Mouse (Mus musculus) left cerebral cortex, postnatal 14 days (tissue): ENCODE results near the gene Miox. TPM values are rescaled to one million over a fixed set of nuclear protein-coding genes. Genes with fewer than 3 reads are reported as not detected.

Source experiments
- DNase-seq, 2 experiments: peaks; one replicate each; pipeline ENCODE4 v3.0.0; 2021 to 2022; ENCODE audit warnings: low spot score in 2 of 2, mixed read lengths in 1 of 2
- intact Hi-C: fragments of 180-260 bp; cut with DNase I; formaldehyde crosslinking; loops from one replicate; pipeline ENCODE4 v1.15.1; 2025
- long read RNA-seq, 2 experiments: library from polyadenylated mRNA; stranded (forward); transcript quantifications; one replicate each; pipeline ENCODE4 v2.0.0; 2021
- total RNA-seq, 2 experiments: library from RNA; stranded (reverse); gene quantifications; 2 replicates each; pipeline ENCODE4 v1.2.3; 2021

The Miox gene
- total RNA-seq = not detected
- long read RNA-seq, experiment 1 = 0 reads
- long read RNA-seq, experiment 2 = 0 reads

- no peak for DNase-seq
Measured at GRCm38 (mm10) chr15:89334271-89334670, at the start of gene Miox. TSS of gene Miox (plus strand) at chr15:89334398.

DNA sequence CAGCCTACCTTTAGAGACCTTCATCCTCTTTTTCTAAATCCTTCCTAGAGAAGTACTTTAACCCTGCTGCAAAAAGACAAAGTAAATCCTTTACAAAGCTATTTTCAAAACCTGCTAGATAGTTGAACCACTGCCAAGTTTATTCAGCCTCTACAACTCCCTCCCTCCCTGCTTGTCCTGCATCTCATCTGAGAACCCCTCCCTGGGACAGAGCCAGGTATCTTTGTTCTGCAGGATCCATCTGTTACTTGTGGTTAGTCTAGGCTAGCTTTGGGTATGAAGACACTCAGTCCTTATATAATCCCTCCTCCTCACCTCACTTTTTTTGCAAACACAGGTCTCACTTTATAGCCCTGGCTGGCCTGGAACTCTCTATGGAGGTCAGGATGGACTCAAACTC, 49.2 kb upstream of the Miox start:
- DNase-seq = peak in 1 of 2 experiments; percentile 72
- intact Hi-C loops = no loop called here

More at GRCm38 (mm10) chr15:89334271-89334670, at the start of gene Miox:
- intact Hi-C loops = no loop called here

DNA sequence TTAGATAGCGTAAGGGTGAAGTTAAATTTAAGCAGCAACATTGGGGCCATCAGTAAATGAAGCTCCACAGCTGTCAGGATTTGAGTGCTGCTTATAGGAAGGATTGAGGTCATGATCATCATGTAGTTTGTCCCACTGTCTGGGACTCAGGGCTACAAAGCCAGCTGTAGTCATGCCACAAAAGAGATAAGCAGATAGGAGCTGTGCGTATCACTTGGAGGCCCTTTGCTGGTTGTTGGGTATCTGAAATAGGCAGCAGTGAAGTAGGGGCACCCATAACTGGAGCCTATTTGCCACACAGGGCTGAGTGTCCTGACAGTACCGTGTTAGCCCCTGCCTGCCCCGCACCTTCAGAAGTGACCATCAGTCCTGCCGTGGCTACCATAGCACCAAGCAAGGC, 48.7 kb upstream of the Miox start:
- intact Hi-C loops = no loop called here
- DNase-seq = no peak

GRCm38 (mm10) chr15:89286114-89286513, 48.1 kb upstream of the Miox start:
- no peak for DNase-seq
- intact Hi-C loops = no loop called here

DNA sequence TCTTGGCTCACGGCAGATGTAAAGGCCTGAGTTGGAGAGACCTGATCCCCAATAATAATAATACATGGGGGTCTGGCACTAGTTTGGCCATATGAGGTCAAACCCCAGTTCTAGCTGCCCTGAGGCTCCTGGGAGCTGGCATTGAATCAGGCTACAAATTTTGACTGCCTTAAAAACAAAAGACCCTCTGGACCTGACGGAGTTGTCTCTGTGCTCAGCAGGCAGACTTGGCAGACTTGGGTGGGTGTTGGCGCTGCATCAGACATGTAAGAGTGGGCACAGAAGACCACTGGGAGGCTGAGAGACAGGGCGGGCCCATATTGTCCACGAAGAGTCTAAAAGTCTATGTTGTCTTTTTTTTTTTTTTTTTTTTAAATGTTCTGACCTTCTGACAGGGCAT, 47.6 kb upstream of the Miox start:
- intact Hi-C loops = no loop called here

DNA sequence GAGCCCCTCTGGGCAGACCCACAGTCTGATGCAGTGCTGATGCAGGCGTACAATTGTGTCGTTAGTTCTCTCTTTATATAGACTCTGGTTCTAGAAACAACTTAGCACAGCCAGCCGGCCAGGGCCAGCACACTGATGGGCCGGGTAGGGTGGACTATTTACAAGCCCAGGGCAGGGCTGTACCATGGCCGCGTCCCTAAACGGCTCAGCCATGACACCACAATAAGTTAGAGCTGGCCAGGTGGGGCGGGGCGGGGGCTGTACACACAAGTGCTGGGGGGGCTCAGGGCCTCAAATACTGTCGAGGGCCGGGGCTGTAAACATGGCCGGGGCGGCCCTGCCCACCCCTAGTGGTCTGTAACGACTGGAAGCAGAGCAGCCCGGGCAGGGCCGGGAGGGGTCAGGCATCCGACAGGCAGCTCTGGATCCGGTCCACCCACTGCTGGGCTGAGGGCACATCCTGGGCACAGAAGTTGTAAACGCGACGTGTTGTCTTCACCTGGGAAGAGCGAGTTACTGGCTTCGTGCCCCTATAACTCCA, 45.9 kb upstream of the Miox start:
- intact Hi-C loops = no loop called here
- no peak for DNase-seq

More for the DNA sequence above, 47.6 kb upstream of the Miox start:
- DNase-seq = no peak

GRCm38 (mm10) chr15:89289455-89289854, 44.7 kb upstream of the Miox start:
- intact Hi-C loops = no loop called here

DNA sequence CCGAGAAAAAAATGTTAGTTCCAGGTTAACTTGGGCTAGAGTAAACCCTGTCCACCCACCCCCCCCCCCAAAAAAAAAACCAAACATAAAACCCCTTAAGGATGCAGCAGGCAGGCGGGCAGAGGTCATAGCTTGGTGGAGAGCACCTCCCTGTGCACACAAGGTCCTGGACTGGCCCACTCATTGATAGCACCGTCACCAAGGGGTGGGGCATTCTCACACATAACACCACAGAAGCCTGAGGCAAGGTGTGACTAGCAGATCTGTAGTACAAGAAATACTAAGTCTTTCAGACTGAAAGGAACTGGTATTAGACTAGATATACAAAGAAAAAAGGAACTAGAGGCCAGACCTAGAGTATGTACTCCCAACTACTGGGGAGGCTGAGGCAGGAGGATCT, 42.7 kb upstream of the Miox start:
- intact Hi-C loops = no loop called here
- no peak for DNase-seq

More at GRCm38 (mm10) chr15:89289455-89289854, 44.7 kb upstream of the Miox start:
- DNase-seq = no peak

- no peak for DNase-seq
- intact Hi-C loops = no loop called here
Measured at GRCm38 (mm10) chr15:89292795-89293194, 41.4 kb upstream of the Miox start.

- intact Hi-C loops = no loop called here
- no peak for DNase-seq
Measured at GRCm38 (mm10) chr15:89293778-89294177, 40.4 kb upstream of the Miox start.

- DNase-seq = no peak
- intact Hi-C loops = no loop called here
Measured at GRCm38 (mm10) chr15:89295580-89296165, 38.5 kb upstream of the Miox start.

DNA sequence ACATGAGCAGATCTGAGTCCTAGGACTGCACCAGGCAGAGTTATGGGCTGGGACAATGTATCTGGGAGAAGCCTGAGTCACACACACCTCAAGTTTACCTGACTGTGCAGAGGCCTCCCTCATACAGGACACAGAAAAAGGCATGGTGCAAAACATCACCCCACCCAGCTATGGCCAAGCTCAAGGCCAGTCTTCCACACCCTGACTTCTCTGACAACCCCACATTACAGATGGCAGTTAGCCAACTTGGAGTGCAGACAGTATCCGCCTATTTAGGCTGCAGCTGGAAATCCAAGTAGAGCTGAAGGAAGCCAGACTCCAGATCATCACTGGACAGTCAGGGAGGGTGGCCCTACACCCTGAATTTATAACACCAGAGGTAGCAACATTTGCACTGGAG, 37.7 kb upstream of the Miox start:
- no peak for DNase-seq
- intact Hi-C loops = no loop called here

DNA sequence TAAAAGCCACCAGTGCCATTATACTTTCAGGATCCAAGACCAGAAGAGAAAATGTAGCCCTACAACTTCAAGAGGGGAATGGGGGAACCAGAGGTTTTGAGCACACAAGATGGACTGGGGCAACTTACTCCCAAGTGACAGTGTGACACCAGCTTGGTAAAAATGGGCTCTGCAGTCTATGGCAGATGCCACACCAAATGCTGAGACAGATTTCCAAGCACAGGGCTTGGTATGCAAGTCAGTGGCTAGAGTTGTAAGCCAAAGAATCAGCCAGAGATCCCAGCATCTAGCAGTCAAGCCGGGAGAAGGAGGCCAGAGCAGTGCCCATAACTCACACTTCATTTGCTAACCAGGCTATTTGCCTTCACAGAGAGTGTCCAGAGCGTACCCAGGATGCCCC, 36.5 kb upstream of the Miox start:
- no peak for DNase-seq
- intact Hi-C loops = no loop called here

DNA sequence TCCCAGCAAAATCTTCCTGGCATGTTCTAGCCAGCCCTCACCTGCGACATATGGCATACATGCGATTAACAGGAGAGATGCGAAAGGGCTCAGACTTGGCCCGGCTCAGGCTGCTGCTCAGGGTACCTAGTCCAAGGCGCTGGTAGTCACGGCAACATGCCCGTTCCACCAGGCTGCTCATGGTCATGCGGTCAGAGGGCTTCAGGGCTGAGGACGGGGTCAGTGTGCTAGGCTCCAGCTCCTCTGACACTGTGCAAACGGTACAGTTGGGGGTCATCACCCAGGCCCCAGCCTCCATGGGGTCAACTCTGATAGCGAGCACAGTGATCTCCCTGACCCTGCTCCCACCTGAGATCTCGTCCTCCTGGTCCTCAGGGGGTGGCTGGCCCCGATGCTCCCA, 34.0 kb upstream of the Miox start:
- intact Hi-C loops = no loop called here
- no peak for DNase-seq

GRCm38 (mm10) chr15:89300600-89300999, 33.6 kb upstream of the Miox start:
- DNase-seq = no peak
- intact Hi-C loops = no loop called here

- intact Hi-C loops = no loop called here
- no peak for DNase-seq
Measured at GRCm38 (mm10) chr15:89305966-89306365, 28.2 kb upstream of the Miox start.

- no peak for DNase-seq
- intact Hi-C loops = no loop called here
Measured at GRCm38 (mm10) chr15:89307461-89307860, 26.7 kb upstream of the Miox start.

- intact Hi-C loops = no loop called here
- no peak for DNase-seq
Measured at GRCm38 (mm10) chr15:89308406-89309139, 25.6 kb upstream of the Miox start.

GRCm38 (mm10) chr15:89309962-89310498, 24.2 kb upstream of the Miox start:
- peak in 1 of 2 experiments; percentile 64 for DNase-seq
- intact Hi-C loops = loop anchor here (5.0 kb wide), 1 partner anchor 47 kb away; the partner anchor contains the start of genes Lmf2 and Ncaph2

- DNase-seq = no peak
Measured at GRCm38 (mm10) chr15:89313359-89313758, 20.8 kb upstream of the Miox start.

More at GRCm38 (mm10) chr15:89313359-89313758, 20.8 kb upstream of the Miox start:
- intact Hi-C loops = loop anchor here (5.0 kb wide), 1 partner anchor 44 kb away; the partner anchor contains the start of genes Lmf2 and Ncaph2
